Mouse (Mus musculus): Measurements from ENCODE around the gene Nlk. TPM values are rescaled to one million over a fixed set of nuclear protein-coding genes. Genes with fewer than 3 reads are reported as not detected.

Nlk gene
- total and polyA plus RNA-seq, 3 experiments, result 14.8 to 22.4 (median 20.4) TPM

GRCm38 (mm10) chr11:78536690-78537084, 160.5 kb downstream of the Nlk start:
- no peaks in the 10 kb centered on the region for H3K27me3 ChIP-seq (replicated peaks)
- H3K27ac ChIP-seq (ENCODE audit: insufficient read depth, low read depth), result peak overlapping the region; percentile 15
- peaks cover 64% of the 10 kb centered on the region for H3K79me2 ChIP-seq (replicated peaks; ENCODE audit: control insufficient read depth, extremely low read depth, insufficient read depth, poor library complexity, severe bottlenecking)
- peaks cover 14 to 42% of the 10 kb centered on the region in 2 experiments for H3K4me1 ChIP-seq (ENCODE audit: control insufficient read depth in 1 of 2, insufficient read depth in 2 of 2)
- peak overlapping the region; percentile 70 to 86 (median 86) for H3K4me3 ChIP-seq (replicated peaks in 1 of 3; ENCODE audit: low read depth in 2 of 3, low read length in 2 of 3, poor library complexity in 1 of 3)
- dilution Hi-C loops (cut with MboI; ENCODE audit: extremely low pct_ligation_motif_present, extremely low pct_unique_long_range_greater_than_20kb, low sequenced_read_pairs), result no loop called here
- in situ Hi-C loops (cut with MboI; ENCODE audit: low pct_ligation_motif_present, low pct_unique_long_range_greater_than_20kb, low sequenced_read_pairs), result no loop called here
- peak overlapping the region; percentile 77 for H3K9ac ChIP-seq (ENCODE audit: insufficient read depth, low read depth)
- no peak for DNase-seq (ENCODE audit: extremely low read depth)
- no peaks in the 10 kb centered on the region for H3K9me3 ChIP-seq (replicated peaks; ENCODE audit: low read length)
- TF ChIP-seq E2F4 (IDR thresholded peaks at IDR 0.05; ENCODE audit: insufficient replicate concordance, low read depth, low read length) (no peak), TCF12 (IDR thresholded peaks at IDR 0.05; ENCODE audit: low read depth, low read length) (no peak), EP300 (IDR thresholded peaks at IDR 0.05; ENCODE audit: low read length) (no peak), ETS1 (conservative IDR thresholded peaks at IDR 0.05; ENCODE audit: low read depth, low read length) (no peak), MAFK (IDR thresholded peaks at IDR 0.05; ENCODE audit: insufficient replicate concordance, low read length) (no peak), RCOR1 (conservative IDR thresholded peaks at IDR 0.05; ENCODE audit: low read depth, low read length) (no peak), HCFC1 (IDR thresholded peaks at IDR 0.05; ENCODE audit: low read depth, low read length) (no peak)
- H3K4me2 ChIP-seq (ENCODE audit: insufficient read depth, low read depth, poor library complexity, severe bottlenecking), result peak overlapping the region; percentile 95
- peaks cover 29 to 53% of the 10 kb centered on the region in 2 experiments for H3K36me3 ChIP-seq (replicated peaks in 1 of 2; ENCODE audit: control insufficient read depth in 1 of 2, insufficient read depth in 1 of 2, low read length in 1 of 2)

DNA sequence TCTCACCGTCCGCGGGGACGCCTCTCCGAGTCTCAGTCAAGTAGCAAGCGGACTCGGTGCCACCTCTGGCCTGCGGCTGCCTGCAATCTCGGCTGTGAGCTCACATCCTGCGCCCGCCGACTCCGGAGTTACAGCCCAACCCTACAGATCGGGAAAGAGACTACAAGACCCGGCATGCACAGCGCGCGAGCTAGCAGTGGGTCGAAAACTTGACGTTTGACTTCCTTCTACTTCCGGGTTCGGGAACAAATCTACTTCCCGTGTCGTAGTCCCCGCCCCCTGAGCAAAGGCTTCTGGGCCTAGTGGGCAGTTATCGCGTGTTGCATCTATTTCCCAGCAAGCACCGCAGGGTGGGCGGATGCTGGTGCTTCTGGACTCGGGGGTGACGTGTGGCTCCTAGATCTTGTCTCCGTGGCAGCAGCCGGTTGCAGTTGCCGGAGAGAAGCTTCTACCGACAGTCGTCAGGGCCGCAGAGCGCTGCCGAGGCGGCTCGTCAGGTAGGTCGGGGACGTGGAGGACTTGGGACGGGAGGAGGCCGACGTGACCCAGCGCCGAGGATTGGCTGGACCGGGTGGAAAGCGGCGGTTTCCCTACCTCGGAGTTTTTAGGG, 161.0 kb downstream of the Nlk start, which contains the start of the genes Tnfaip1 and Ift20:
Gene Tnfaip1, minus strand, starts transcription at position 253 of the 610 bp plus-strand sequence.
Gene Ift20, plus strand, starts transcription at position 282 of the 610 bp plus-strand sequence.
- peak within 1 kb of the TSS; percentile 96 for H3K4me2 ChIP-seq (ENCODE audit: insufficient read depth, low read depth, poor library complexity, severe bottlenecking)
- H3K4me3 ChIP-seq (replicated peaks in 1 of 3; ENCODE audit: low read depth in 2 of 3, low read length in 2 of 3, poor library complexity in 1 of 3), result peak within 1 kb of the TSS; percentile 70 to 86 (median 86)
- H3K79me2 ChIP-seq (replicated peaks; ENCODE audit: control insufficient read depth, extremely low read depth, insufficient read depth, poor library complexity, severe bottlenecking), result peaks cover 69% of the 10 kb centered on the region
- H3K36me3 ChIP-seq (replicated peaks in 1 of 2; ENCODE audit: control insufficient read depth in 1 of 2, insufficient read depth in 1 of 2, low read length in 1 of 2), result peaks cover 25 to 51% of the 10 kb centered on the region in 2 experiments
- peak within 1 kb of the TSS; percentile 77 for H3K9ac ChIP-seq (ENCODE audit: insufficient read depth, low read depth)
- no peaks in the 10 kb centered on the region for H3K9me3 ChIP-seq (replicated peaks; ENCODE audit: low read length)
- peak; percentile 100 for DNase-seq (ENCODE audit: extremely low read depth)
- no peaks in the 10 kb centered on the region for H3K27me3 ChIP-seq (replicated peaks)
- H3K27ac ChIP-seq (ENCODE audit: insufficient read depth, low read depth), result peak within 1 kb of the TSS; percentile 72
- in situ Hi-C loops (cut with MboI; ENCODE audit: low pct_ligation_motif_present, low pct_unique_long_range_greater_than_20kb, low sequenced_read_pairs) (no loop called here), dilution Hi-C loops (cut with MboI; ENCODE audit: extremely low pct_ligation_motif_present, extremely low pct_unique_long_range_greater_than_20kb, low sequenced_read_pairs) (no loop called here)
- peaks cover 14 to 42% of the 10 kb centered on the region in 2 experiments for H3K4me1 ChIP-seq (ENCODE audit: control insufficient read depth in 1 of 2, insufficient read depth in 2 of 2)
- TF ChIP-seq MAZ (IDR thresholded peaks at IDR 0.05; ENCODE audit: low read depth, low read length), result peak; percentile 82; the same call in 1 of the 2 replicates
- TF ChIP-seq MAX (IDR thresholded peaks at IDR 0.05; ENCODE audit: low read length), result peak; percentile 61
- TF ChIP-seq RCOR1 (conservative IDR thresholded peaks at IDR 0.05; ENCODE audit: low read depth, low read length), result no peak
- no peak for TF ChIP-seq PAX5 (IDR thresholded peaks at IDR 0.05; ENCODE audit: low read length)
- TF ChIP-seq HCFC1 (IDR thresholded peaks at IDR 0.05; ENCODE audit: low read depth, low read length), result peak; percentile 95
- TF ChIP-seq ETS1 (conservative IDR thresholded peaks at IDR 0.05; ENCODE audit: low read depth, low read length), result no peak
- TF ChIP-seq NRF1 (IDR thresholded peaks at IDR 0.05; ENCODE audit: low read depth, low read length), result peak; percentile 67
- TF ChIP-seq ZKSCAN1 (IDR thresholded peaks at IDR 0.05; ENCODE audit: borderline replicate concordance, low read depth, low read length), result no peak
- peak; percentile 75 for TF ChIP-seq MEF2A (IDR thresholded peaks at IDR 0.05; ENCODE audit: borderline replicate concordance, low read depth, low read length)
- TF ChIP-seq UBTF (IDR thresholded peaks at IDR 0.05; ENCODE audit: low read depth, low read length), result no peak; the same call in none of the 2 replicates
- TF ChIP-seq CHD2 (IDR thresholded peaks at IDR 0.05; ENCODE audit: low read length), result peak; percentile 99
- no peak for TF ChIP-seq JUND (conservative IDR thresholded peaks at IDR 0.05; ENCODE audit: low read depth, low read length)
- peak; percentile 92; the same call in 1 of the 2 replicates for TF ChIP-seq SIN3A (IDR thresholded peaks at IDR 0.05; ENCODE audit: low read length)
- TF ChIP-seq ZC3H11A (IDR thresholded peaks at IDR 0.05; ENCODE audit: low read depth, low read length), result no peak
- TF ChIP-seq BHLHE40 (IDR thresholded peaks at IDR 0.05; ENCODE audit: low read depth, low read length), result peak; percentile 24; the same call in 1 of the 2 replicates
- TF ChIP-seq MXI1 (IDR thresholded peaks at IDR 0.05; ENCODE audit: low read depth, low read length), result peak; percentile 92
- peak; percentile 73; the same call in 1 of the 2 replicates for TF ChIP-seq TBP (conservative IDR thresholded peaks at IDR 0.05; ENCODE audit: low read depth, low read length)
- no peak for TF ChIP-seq CHD1 (IDR thresholded peaks at IDR 0.05; ENCODE audit: low read depth, low read length)
- TF ChIP-seq JUN (IDR thresholded peaks at IDR 0.05; ENCODE audit: insufficient read depth, low read depth, low read length), result peak; percentile 4; the same call in 1 of the 2 replicates
- TF ChIP-seq SMC3 (IDR thresholded peaks at IDR 0.05; ENCODE audit: low read depth, low read length), result no peak
- peak; percentile 92; the same call in 1 of the 2 replicates for TF ChIP-seq GABPA (IDR thresholded peaks at IDR 0.05; ENCODE audit: insufficient replicate concordance, low read depth, low read length)
- TF ChIP-seq POLR2AphosphoS2 (IDR thresholded peaks at IDR 0.05; ENCODE audit: low read depth, low read length), result peak; percentile 85; the same call in 1 of the 2 replicates
- TF ChIP-seq KAT2A (IDR thresholded peaks at IDR 0.05; ENCODE audit: insufficient replicate concordance, low read length), result peak; percentile 100
- peak; percentile 93 for TF ChIP-seq NELFE (IDR thresholded peaks at IDR 0.05; ENCODE audit: low read depth, low read length)
- peak; percentile 97 for TF ChIP-seq POLR2A (IDR thresholded peaks at IDR 0.05; ENCODE audit: low read depth, low read length)
- no peak for TF ChIP-seq CTCF (conservative IDR thresholded peaks at IDR 0.05 in 1 of 2, IDR thresholded peaks at IDR 0.05 in 1 of 2; ENCODE audit: low read depth in 2 of 2, low read length in 2 of 2)
- TF ChIP-seq ZMIZ1 (IDR thresholded peaks at IDR 0.05; ENCODE audit: low read depth, low read length), result peak; percentile 87; the same call in 1 of the 2 replicates
